In the genomic region with DNA sequence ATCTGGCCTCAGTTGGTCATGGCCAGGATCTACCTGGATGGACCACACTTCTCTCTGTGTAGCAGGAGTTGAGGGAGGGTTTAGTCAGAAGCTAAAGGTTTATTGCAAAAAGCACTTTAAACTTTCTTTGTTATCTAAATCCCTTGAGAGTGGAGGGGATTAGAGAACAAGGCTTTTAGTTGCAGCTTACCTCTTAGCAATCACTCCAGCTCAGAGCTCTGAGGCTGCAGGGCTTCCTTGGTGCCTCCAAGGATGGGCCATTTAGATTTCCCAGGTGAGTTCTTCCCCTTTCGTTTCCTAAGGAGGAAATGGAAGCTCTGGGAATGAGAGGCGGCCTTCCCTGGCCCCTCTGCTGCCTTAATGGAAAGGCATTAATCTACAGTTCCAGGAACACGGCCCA, we compare ENCODE assay signal across 23 mouse cellular contexts. TPM values are rescaled to one million over a fixed set of nuclear protein-coding genes. Genes with fewer than 3 reads are reported as not detected.
A peak's percentile ranks its signal among the peaks of the same experiment; 100 is the strongest.
DNase-seq lines count a peak whose midpoint lies in the region; ATAC-seq and TF ChIP-seq lines count a peak whose summit lies in the region.
"Had no signal": no experiment of that assay in that cellular context is flagged by ENCODE, and none has a peak within 500 bp of the region (broad histone marks: within the 10 kb centered on the region; RNA-seq: fewer than 3 reads in every experiment).

No protein-coding gene starts in this region.

- no peak overlapping the region for H3K4me3 ChIP-seq in embryonic facial prominence, embryonic 14.5 days (ENCODE audit: low read depth, low read length)
- H3K4me3 ChIP-seq in embryonic facial prominence, embryonic 10.5 days = no peak overlapping the region
- no peak overlapping the region for H3K4me3 ChIP-seq in midbrain, embryonic 11.5 days (ENCODE audit: low read depth, low read length)
- H3K4me3 ChIP-seq in midbrain, postnatal 0 days (ENCODE audit: low read depth, low read length) = no peak overlapping the region
- H3K4me3 ChIP-seq in neural tube, embryonic 13.5 days = no peak overlapping the region
- H3K4me3 ChIP-seq in stomach, postnatal 0 days (ENCODE audit: low read depth, low read length) = no peak overlapping the region

- no peaks in the 10 kb centered on the region for H3K4me1 ChIP-seq in embryonic facial prominence, embryonic 14.5 days (ENCODE audit: control insufficient read depth, insufficient read depth, low read length)
- H3K4me1 ChIP-seq in embryonic facial prominence, embryonic 10.5 days = peaks cover 25% of the 10 kb centered on the region
- H3K4me1 ChIP-seq in midbrain, embryonic 11.5 days (ENCODE audit: control insufficient read depth, insufficient read depth, low read length) = peaks cover 8% of the 10 kb centered on the region
- H3K4me1 ChIP-seq in midbrain, postnatal 0 days (ENCODE audit: insufficient read depth, low read length) = no peaks in the 10 kb centered on the region
- H3K4me1 ChIP-seq in neural tube, embryonic 13.5 days (replicated peaks) = peaks cover 6% of the 10 kb centered on the region
- no peaks in the 10 kb centered on the region for H3K4me1 ChIP-seq in stomach, postnatal 0 days (replicated peaks; ENCODE audit: control insufficient read depth, insufficient read depth)

- no peak overlapping the region for H3K27ac ChIP-seq in embryonic facial prominence, embryonic 14.5 days (replicated peaks; ENCODE audit: low read depth, low read length)
- H3K27ac ChIP-seq in embryonic facial prominence, embryonic 10.5 days (replicated peaks) = no peak overlapping the region
- H3K27ac ChIP-seq in midbrain, embryonic 11.5 days (ENCODE audit: low read depth, low read length) = no peak overlapping the region
- H3K27ac ChIP-seq in midbrain, postnatal 0 days (ENCODE audit: low read depth, low read length) = no peak overlapping the region
- H3K27ac ChIP-seq in neural tube, embryonic 13.5 days (replicated peaks) = 0 out of 2 replicates have a peak overlapping the region, but pooled peaks have one; percentile 46
- H3K27ac ChIP-seq in stomach, postnatal 0 days (replicated peaks) = no peak overlapping the region

- H3K9me3 ChIP-seq in embryonic facial prominence, embryonic 14.5 days (ENCODE audit: control insufficient read depth, low read length) = no peaks in the 10 kb centered on the region
- no peaks in the 10 kb centered on the region for H3K9me3 ChIP-seq in embryonic facial prominence, embryonic 10.5 days
- H3K9me3 ChIP-seq in midbrain, embryonic 11.5 days (ENCODE audit: control insufficient read depth, low read length) = no peaks in the 10 kb centered on the region
- no peaks in the 10 kb centered on the region for H3K9me3 ChIP-seq in midbrain, postnatal 0 days (ENCODE audit: low read length)
- no peaks in the 10 kb centered on the region for H3K9me3 ChIP-seq in neural tube, embryonic 13.5 days
- H3K9me3 ChIP-seq in stomach, postnatal 0 days (ENCODE audit: control insufficient read depth, low read length) = no peaks in the 10 kb centered on the region
- H3K9me3 ChIP-seq: G1E had no signal

- peak; percentile 59 for DNase-seq in embryonic facial prominence, embryonic 14.5 days (ENCODE audit: low spot score)
- no peak for DNase-seq in embryonic facial prominence, embryonic 10.5 days (ENCODE audit: low spot score)
- DNase-seq in midbrain, embryonic 11.5 days (ENCODE audit: low spot score, missing footprints) = peak; percentile 79
- no peak for DNase-seq in midbrain, postnatal 0 days (ENCODE audit: low spot score)
- no peak for DNase-seq in neural tube, embryonic 10.5 days (ENCODE audit: extremely low spot score, low spot score)
- no peak for DNase-seq in stomach, postnatal 0 days (ENCODE audit: low spot score)
- DNase-seq in thymus, postnatal 36 days = no peak
- DNase-seq: adrenal gland, adult 2 months; adrenal gland, adult 8-10 months; adrenal gland, postnatal 10 days; adrenal gland, postnatal 14 days; adrenal gland, postnatal 25 days; adrenal gland, postnatal 36 days; B cell, adult 2 months; cerebellum, adult 11 months; cerebellum, adult 11-12 months had no signal

- WGBS in embryonic facial prominence, embryonic 14.5 days = 34% methylated on average over 3 of the region's 3 CpGs
- 38% methylated on average over 3 of the region's 3 CpGs for WGBS in embryonic facial prominence, embryonic 10.5 days
- WGBS in midbrain, embryonic 11.5 days = 29% methylated on average over 3 of the region's 3 CpGs
- WGBS in midbrain, postnatal 0 days = 31% methylated on average over 3 of the region's 3 CpGs
- WGBS in neural tube, embryonic 13.5 days = 49% methylated on average over 3 of the region's 3 CpGs
- 21% methylated on average over 3 of the region's 3 CpGs for WGBS in stomach, postnatal 0 days

- H3K36me3 ChIP-seq in embryonic facial prominence, embryonic 14.5 days (ENCODE audit: control insufficient read depth, insufficient read depth, low read length) = no peaks in the 10 kb centered on the region
- no peaks in the 10 kb centered on the region for H3K36me3 ChIP-seq in embryonic facial prominence, embryonic 10.5 days (replicated peaks)
- H3K36me3 ChIP-seq in midbrain, embryonic 11.5 days (ENCODE audit: control insufficient read depth, insufficient read depth, low read length) = no peaks in the 10 kb centered on the region
- H3K36me3 ChIP-seq in midbrain, postnatal 0 days (ENCODE audit: insufficient read depth, low read length) = no peaks in the 10 kb centered on the region
- H3K36me3 ChIP-seq in neural tube, embryonic 13.5 days = no peaks in the 10 kb centered on the region
- no peaks in the 10 kb centered on the region for H3K36me3 ChIP-seq in stomach, postnatal 0 days (ENCODE audit: control insufficient read depth, insufficient read depth, low read length)
- H3K36me3 ChIP-seq: G1E had no signal

- ATAC-seq in embryonic facial prominence, embryonic 14.5 days (ENCODE audit: low read depth) = 0 out of 2 replicates have a peak, but pooled peaks have one; percentile 44
- no peak for ATAC-seq in midbrain, embryonic 11.5 days (ENCODE audit: low FRiP score)
- no peak for ATAC-seq in midbrain, postnatal 0 days (ENCODE audit: low FRiP score)
- ATAC-seq in neural tube, embryonic 13.5 days (ENCODE audit: low read depth) = no peak
- peak; percentile 35; the same call in 1 of the 2 replicates for ATAC-seq in stomach, postnatal 0 days (ENCODE audit: low FRiP score, low TSS enrichment)
- ATAC-seq: activated CD4-positive, CD25-positive, alpha-beta regulatory T cell, adult 4 months; CD4-positive, CD25-positive, alpha-beta regulatory T cell, adult 4 months; Patski had no signal

- no peaks in the 10 kb centered on the region for H3K27me3 ChIP-seq in embryonic facial prominence, embryonic 14.5 days (replicated peaks; ENCODE audit: control insufficient read depth, insufficient read depth, low read length)
- peaks cover 3% of the 10 kb centered on the region; the same call in 1 of the 2 replicates for H3K27me3 ChIP-seq in embryonic facial prominence, embryonic 10.5 days (replicated peaks; ENCODE audit: low read depth, poor library complexity, severe bottlenecking)
- no peaks in the 10 kb centered on the region; the same call in 1 of the 2 replicates for H3K27me3 ChIP-seq in midbrain, embryonic 11.5 days (ENCODE audit: control insufficient read depth, insufficient read depth, low read length)
- no peaks in the 10 kb centered on the region; the same call in 1 of the 2 replicates for H3K27me3 ChIP-seq in midbrain, postnatal 0 days (ENCODE audit: insufficient read depth, low read length)
- H3K27me3 ChIP-seq in neural tube, embryonic 13.5 days = no peaks in the 10 kb centered on the region
- no peaks in the 10 kb centered on the region for H3K27me3 ChIP-seq in stomach, postnatal 0 days (ENCODE audit: control insufficient read depth, insufficient read depth, low read length)
- H3K27me3 ChIP-seq: CH12.LX, Patski had no signal

- TF ChIP-seq CTCF in midbrain, postnatal 0 days (IDR thresholded peaks at IDR 0.05) = no peak
- no peak for TF ChIP-seq CTCF in stomach, postnatal 0 days (IDR thresholded peaks at IDR 0.05; ENCODE audit: low read depth)

- TF ChIP-seq EP300 in stomach, postnatal 0 days (optimal IDR thresholded peaks at IDR 0.05) = no peak

- H3K4me2 ChIP-seq in embryonic facial prominence, embryonic 14.5 days (ENCODE audit: low read depth, low read length) = no peak overlapping the region
- no peak overlapping the region for H3K4me2 ChIP-seq in midbrain, embryonic 11.5 days
- H3K4me2 ChIP-seq in midbrain, postnatal 0 days (ENCODE audit: low read depth, low read length, poor library complexity, severe bottlenecking) = no peak overlapping the region
- H3K4me2 ChIP-seq in neural tube, embryonic 13.5 days = no peak overlapping the region
- no peak overlapping the region for H3K4me2 ChIP-seq in stomach, postnatal 0 days (replicated peaks; ENCODE audit: low read depth)

- H3K9ac ChIP-seq in embryonic facial prominence, embryonic 14.5 days (ENCODE audit: low read depth, low read length) = no peak overlapping the region
- H3K9ac ChIP-seq in midbrain, embryonic 11.5 days (ENCODE audit: low read length) = no peak overlapping the region
- H3K9ac ChIP-seq in midbrain, postnatal 0 days (replicated peaks; ENCODE audit: low read length, poor library complexity, severe bottlenecking) = no peak overlapping the region
- H3K9ac ChIP-seq in neural tube, embryonic 13.5 days = no peak overlapping the region
- no peak overlapping the region for H3K9ac ChIP-seq in stomach, postnatal 0 days (ENCODE audit: low read length)

RNA-seq across cellular contexts. Expression of a gene that starts 23.3 kb away (rescaled TPM):
- polyA plus RNA-seq in embryonic facial prominence, embryonic 14.5 days (2014; fragmentation: Nextera tagmentation; extraction: Ambion mirVana) = 63.0 and 64.0 TPM in 2 replicates
- 5.0 and 6.1 TPM in 2 replicates for polyA plus RNA-seq in embryonic facial prominence, embryonic 10.5 days (2016; fragmentation: Nextera tagmentation; extraction: Ambion mirVana)
- polyA plus RNA-seq in midbrain, embryonic 11.5 days (2014; fragmentation: Nextera tagmentation; extraction: Ambion mirVana) = 49.9 and 55.1 TPM in 2 replicates
- total RNA-seq in midbrain, postnatal 0 days (2014; rRNA removed) = 79.0 and 97.3 TPM in 2 replicates
- 226 and 252 TPM in 2 replicates for polyA plus RNA-seq in midbrain, postnatal 0 days (2015; fragmentation: Nextera tagmentation; extraction: Ambion mirVana)
- polyA plus RNA-seq in neural tube, embryonic 13.5 days (2015; fragmentation: Nextera tagmentation; extraction: Ambion mirVana) = 49.6 and 60.2 TPM in 2 replicates
- polyA plus RNA-seq in stomach, postnatal 0 days (2015; fragmentation: Nextera tagmentation; extraction: Ambion mirVana) = 1.0 TPM in 2 replicates
- total RNA-seq: G1E, MEL had no signal
- polyA plus RNA-seq: activated CD4-positive, CD25-positive, alpha-beta regulatory T cell, adult 4 months; CD4-positive, CD25-positive, alpha-beta regulatory T cell, adult 4 months; G1E; Patski had no signal

Comparison
In these comparisons a context has a peak if more than half of its experiments do, and no peak if none do; other contexts are left out.
1. DNase-seq: peak in embryonic facial prominence, embryonic 14.5 days (single experiment) and midbrain, embryonic 11.5 days (single experiment); none in embryonic facial prominence, embryonic 10.5 days (single experiment), midbrain, postnatal 0 days (single experiment), neural tube, embryonic 10.5 days (single experiment), stomach, postnatal 0 days (single experiment) and thymus, postnatal 36 days (0 of 2).
2. ATAC-seq: peak in embryonic facial prominence, embryonic 14.5 days (single experiment) and stomach, postnatal 0 days (single experiment); none in midbrain, embryonic 11.5 days (single experiment), midbrain, postnatal 0 days (single experiment) and neural tube, embryonic 13.5 days (single experiment).